Mouse (Mus musculus) frontal cortex, postnatal 14 days (tissue): ENCODE measurements at regions not wholly inside any gene's neighbourhood (a gene's known extent, or its start where the extent isn't known, plus 50 kb on each side); places are given as distances from the start of the nearest gene placed in this dataset.
A peak's percentile ranks its signal among the peaks of the same experiment; 100 is the strongest.
"Not testable (repeated sequence)": the region's sequence is repeated elsewhere in the genome, so short reads cannot be mapped to it uniquely, and the experiment has no call there.

ENCODE experiments used
- DNase-seq, 2 experiments: peaks; one replicate each; pipeline ENCODE4 v3.0.0; 2022; ENCODE audit warnings: low spot score in 2 of 2

DNA sequence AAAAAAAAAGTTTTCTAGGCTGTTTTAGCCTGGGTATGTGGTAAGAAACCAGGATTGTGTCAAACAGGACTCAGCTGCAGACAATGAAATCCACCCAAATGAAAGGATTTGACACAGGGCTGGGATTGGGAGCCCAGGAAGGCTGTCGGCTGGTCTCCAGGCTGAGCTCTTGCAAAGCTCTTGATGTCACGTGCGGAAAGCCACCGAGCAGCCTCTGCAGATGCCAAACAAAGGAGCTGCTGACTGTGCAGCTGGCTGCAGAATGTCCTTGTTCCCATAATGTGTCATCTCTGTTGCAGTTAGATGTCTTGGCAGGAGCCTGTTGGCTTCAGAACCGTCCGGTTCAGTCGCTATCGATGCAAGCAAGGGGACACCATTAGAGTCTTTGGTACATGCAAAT lies 56.1 kb downstream of the Bbs10 start:
- peak in 1 of 2 experiments; percentile 24 for DNase-seq

DNA sequence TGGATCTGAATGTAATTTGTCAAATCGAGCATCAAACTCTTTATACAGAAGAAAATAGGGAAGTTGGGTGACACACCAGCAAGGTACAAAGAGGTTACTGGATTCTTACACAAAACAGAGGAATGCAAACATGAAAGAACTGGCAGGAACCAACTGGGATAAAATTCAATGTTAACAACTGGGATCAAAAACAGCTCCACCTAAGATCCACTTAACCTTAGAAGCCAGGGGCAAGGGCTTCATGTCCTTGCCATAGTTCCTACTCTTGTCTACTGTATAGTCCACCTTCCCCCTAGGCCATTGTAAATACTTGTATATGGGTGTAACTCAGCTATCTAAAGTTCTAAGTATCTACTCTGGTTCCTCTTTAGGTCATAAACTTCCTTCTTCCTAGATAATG lies 59.9 kb downstream of the Bbs10 start:
- not testable (repeated sequence) for DNase-seq

DNA sequence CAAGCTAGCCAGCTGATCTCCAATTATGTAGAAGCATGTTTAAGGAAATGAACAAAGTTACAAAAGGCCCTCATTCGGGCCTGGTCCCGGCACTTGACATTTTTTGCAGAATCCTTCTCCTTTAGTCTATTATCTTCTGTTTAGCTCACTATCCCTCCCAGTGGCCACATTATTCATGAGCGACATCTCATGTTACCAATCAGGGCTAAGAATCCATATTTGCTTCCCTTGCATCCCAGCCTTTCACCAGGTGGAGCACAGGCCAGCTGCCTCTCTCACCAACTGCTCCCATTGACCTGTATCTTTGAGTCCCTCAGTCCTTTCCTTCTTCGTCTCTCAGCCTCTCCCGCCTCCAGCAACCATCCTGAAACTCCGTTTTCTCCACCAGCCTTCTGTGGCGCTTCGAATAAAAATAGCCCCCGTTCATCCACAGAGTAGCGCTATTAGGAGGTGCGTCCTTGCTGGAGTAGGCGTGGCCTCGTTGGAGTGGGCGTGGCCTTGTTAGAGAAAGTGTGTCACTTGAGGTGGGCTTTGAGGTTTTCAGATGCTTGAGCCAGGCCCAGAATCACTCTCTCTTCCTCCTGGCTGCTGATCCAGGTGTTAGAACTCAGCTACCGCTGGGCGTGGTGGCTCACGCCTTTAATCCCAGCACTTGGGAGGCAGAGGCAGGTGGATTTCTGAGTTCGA lies 63.4 kb downstream of the Bbs10 start:
- no peak for DNase-seq

DNA sequence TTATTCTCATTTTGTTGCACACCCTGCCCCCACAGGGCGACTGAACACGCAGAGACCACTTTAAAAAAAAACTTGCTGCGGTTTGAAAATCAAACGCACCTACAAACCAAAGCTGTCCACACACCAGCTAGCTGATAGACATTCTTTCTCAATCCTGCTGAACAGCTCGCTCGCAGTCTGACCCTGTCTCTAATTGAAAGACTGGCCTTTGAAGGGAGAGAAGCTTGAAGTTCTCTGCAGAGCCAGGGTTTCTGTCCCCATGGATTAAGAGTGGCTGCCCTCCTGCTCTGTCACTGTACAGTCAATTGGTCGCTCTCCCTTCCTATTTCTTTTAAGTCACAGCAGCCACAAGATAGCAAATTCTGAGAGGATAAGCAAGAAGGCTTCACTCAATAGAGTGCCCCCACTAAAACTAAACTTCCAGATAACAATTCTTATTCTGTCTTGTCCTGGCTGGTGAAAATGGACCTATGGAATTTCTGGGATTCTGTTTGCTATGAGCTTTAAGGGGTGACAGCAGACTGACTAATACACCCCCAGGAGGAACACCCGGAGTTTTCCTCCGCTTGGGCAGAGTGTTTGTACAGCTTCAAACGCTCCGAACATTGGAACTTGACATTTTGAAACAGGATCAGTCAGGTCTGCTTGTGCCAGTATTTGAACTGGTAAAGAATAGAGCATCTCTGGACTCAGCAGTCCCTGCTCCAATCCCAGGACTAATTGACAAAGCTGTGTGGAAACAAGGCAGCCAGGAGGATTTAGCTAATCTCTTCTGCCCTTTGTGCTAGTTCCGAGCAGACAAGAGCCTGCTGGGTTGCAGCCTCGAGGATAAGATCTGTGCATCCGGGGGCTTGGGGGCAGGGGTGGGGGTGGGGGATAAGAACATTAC lies 65.5 kb downstream of the Bbs10 start:
- DNase-seq, result no peak

DNA sequence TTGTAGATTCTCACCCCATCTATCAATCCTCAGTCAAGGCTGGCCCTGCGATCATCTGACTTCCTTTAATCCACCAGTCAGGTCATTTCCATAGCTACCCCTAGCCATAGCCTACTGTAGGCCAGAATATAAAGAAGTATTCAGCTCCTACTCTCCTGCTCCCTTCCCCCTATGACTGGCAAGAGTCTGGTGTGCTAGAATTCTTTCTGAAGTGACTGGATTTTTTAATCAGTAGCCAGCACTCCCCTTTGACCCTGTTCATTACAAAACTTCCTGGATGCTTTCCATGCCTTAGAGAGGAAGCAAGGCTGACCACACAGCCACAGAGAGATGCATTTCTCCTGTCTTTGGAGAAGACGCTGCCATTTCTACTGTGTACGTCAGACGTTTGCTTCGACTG lies 66.5 kb downstream of the Bbs10 start:
- no peak for DNase-seq

DNA sequence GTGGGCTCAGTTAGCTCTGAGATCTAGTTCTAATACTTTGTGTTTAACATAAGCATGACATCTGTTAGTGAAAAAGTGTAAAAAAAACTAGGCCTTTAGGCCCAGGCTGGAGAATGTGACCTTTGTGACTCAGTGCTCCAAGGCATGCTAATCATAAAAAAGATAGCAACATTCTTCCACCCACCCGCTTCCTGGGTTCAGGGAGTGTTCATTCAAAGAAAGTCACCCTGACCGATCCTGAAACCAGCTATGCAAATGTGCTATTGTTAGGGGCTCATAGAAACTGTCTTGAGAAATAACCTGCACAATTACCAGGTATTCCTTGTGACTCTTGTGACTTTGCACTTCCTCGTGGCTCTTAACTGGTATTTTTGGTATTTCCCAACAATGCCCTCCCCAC lies 70.6 kb downstream of the Bbs10 start:
- not testable (repeated sequence) for DNase-seq

DNA sequence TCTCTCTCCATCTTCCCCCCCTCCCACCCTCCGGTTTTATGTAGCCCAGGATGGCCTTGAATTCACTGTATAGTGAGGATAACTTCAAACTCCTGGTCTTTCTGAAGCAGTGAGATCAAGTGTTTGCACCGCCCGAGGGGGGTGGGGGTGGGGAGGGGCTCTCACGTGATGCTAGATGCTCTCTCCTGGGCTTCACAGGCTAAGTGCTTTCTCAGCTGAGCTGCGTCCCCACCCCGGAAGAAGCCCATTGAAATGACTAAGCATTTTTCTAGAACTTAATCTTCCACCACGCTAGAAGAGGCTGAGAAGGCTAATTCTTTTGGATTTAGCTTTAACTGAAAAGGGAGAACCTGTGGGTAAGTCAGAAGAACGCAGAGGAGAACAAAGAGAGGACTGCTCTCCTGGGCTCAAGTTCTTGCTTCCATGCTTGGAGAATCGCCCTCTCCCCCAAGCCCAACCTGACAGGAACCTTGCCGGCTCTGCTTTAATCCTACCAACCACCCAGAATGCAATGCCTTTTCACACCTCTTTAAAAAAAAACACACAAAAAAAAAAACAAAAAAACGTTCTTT lies 79.7 kb downstream of the Bbs10 start:
- DNase-seq, result no peak

DNA sequence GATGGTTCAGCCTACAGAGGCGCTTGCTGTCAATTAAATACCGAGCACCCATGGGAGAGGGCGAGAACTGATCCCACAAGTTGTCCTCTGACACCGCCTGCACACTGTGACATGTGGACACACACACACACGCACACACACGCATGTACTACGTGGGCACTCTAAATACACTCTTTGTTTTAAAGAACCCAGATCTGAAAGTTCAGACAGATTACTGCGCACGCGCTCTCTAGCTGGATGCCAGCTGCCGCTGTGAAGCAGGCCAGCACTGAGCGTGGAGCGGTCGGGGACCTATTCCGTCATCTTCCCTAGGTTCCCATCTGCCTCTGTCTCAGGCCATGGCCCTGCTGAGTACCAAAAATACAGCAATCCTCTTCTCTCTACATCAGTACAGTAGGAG lies 83.2 kb downstream of the Bbs10 start:
- peak in 1 of 2 experiments; percentile 32 for DNase-seq

DNA sequence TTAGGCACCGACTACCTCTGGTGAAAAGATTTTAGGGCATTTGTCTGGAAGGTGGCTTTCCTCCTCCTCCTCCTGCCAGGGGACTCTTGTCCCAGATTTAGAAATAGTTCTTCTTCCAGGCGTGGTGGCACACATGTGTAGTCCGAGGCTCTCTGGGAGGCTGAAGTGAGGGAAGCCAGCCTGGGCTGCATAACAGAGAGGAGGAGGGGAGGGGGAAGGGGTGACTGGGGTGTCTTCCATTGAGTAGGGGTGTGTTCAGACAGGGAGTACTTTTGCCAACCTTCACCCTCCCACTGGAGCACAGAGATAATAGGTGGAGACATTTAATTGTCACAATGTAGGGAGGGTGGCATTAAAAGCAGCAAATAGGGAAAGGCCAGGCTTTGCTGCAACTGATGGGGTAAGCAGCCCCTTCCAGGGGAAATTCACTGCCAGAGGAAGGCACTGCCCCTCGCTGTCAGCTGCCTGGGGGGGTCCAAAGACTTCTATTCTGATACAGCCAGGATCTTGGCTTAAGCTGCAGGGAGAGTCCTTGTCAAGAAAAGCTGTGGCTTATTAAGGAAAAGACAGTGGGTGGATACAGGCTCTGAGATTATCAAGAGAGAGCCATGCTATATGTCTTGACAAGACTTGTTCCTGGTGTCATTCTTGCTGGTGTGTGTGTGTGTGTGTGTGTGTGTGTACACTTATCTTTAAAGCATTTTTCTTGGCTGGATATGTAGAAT lies 83.9 kb downstream of the Bbs10 start:
- DNase-seq, result peak in 1 of 2 experiments; percentile 29

DNA sequence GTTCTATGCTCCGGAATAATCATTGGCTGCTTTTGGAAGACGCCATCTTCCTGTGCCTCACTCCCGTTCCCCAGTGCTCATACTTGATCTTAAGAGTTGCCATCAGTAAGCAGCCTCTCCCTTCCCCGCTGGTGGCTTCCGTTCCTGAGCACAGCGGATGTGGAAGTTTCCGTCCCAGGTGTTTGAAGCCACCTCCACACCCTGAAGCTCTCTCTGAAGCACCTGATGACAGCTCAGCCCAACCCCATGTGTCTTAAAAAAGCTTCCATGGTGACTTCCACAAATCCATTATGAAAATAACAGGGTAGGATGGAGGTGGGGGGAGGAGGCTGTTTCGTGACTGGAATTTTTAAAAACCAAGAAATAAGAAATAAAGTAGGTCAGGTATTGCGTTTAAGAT lies 87.1 kb downstream of the Bbs10 start:
- DNase-seq, result no peak

DNA sequence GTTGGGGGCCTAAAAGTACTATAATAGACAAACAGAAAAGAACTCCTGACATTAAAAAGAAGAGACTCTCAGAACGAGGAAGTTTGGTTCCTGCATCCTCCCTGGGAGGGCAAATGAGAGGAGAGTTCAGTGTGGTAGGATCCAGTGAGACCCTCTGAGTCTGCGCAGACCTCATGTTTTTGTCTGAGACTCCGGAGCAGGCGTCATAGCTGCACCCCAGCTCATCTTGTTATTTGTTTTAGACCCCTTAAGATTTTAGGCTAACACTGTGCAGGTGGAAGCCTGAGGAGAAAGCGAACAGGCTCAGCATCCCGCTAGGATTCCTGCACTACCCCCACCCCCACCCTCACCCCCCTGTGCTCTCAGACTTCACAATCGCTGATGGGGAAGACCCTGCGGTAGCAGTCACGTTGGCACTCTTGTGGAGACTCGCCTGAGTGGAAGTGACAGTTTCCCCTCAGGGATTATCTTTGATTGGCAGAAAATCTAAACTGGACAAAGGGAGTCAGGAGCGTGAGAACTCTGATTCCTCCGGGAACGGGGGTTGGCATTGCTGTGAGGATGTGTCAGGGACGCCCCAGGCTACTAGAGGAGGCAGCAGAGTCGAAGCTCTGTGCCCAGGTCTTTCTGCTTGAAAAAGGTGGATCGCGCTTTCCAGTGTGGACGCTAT lies 85.0 kb upstream of the Nap1l1 start:
- DNase-seq, result no peak

DNA sequence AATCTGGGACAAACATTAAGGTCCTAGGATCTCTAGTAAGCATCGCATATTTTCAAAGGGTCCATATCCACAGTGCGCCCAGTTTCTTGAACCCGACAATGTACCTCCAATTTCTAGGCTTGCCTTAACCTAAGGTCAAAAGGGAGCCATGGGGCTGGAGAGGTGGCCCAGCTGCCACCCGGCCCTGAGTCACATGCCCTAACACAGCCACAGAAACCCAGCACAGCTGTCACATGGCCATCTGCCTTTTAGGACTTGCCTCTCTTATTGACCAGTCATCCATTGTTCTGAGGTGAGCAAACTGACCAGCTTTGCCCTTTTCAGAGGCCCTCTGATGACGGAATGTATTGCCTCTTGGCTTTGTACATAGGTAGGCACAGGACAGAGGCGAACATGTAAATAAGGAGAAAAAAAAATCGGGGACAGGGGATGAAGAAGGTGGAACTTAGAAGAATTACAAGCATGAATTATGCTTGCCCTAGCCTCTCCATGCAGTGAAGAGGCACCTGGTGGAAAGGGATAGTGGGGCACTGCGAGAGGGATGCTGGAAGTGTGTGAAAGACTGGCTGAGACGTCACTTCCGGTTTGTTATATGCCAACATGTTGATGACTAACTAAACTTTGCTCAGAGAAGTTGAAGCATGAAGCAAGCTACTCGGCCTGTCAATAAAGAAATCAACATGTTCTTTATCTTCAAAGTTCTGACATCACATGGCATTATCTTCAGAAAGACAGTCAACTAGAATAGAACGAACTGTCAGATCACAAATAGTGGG lies 84.3 kb upstream of the Nap1l1 start:
- no peak for DNase-seq

DNA sequence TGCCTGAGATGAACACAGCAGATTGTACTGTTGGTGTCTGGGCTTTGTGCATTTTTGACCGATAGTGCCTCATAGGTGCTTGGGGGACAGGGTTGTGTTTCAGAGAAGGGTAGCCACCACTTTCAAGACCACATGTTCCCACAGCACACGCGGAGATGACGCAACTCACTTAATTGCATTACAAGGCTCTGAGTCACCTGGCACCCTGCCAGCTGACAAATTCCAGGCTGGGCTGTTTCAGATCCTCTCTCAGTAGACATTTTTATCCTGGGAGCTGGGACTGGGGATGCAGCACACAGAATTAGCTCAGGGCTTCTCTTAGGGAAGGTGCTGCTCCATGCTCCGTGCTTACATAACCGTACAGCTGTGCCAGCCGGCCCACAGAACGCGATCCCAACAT lies 83.1 kb upstream of the Nap1l1 start:
- peak; percentile 77 to 81 for DNase-seq

DNA sequence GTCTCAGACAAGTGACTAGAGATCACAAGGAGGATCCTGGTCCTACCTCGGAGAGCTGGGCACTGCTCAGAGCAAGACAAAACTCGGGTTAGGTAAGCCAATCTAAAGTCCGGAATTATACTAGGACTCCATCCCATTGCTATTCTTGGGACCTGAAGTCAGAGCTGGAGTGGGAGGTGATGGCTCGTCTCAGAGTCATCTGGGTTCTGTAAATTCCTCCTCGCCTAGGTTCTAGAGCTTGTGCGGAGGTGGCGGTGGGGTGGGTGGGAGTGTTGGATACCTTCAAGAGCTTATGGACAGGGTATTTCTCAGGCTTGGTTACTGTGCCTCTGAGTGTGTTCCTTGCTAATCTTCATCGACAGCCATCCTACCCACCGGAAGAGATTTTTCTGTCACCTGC lies 78.6 kb upstream of the Nap1l1 start:
- DNase-seq, result no peak

DNA sequence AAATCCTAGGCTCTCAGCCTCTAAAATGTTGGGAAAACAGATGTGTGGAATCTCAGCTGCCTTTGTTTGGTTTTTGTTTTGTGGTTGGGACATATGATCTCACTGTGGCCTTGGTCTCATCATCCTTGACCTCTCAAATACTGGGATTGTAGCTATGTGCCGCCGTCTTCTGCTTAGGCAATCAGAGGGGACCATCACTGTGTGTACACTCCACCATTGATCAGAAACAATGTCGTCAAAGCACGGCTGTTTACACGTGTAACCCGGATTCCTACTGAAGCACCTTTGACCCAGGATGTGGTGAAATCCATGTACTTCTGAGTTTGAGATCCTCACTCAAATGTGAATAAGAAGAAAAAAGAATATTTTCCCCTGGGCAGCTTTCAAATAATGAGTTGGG lies 68.0 kb upstream of the Nap1l1 start:
- no peak for DNase-seq

DNA sequence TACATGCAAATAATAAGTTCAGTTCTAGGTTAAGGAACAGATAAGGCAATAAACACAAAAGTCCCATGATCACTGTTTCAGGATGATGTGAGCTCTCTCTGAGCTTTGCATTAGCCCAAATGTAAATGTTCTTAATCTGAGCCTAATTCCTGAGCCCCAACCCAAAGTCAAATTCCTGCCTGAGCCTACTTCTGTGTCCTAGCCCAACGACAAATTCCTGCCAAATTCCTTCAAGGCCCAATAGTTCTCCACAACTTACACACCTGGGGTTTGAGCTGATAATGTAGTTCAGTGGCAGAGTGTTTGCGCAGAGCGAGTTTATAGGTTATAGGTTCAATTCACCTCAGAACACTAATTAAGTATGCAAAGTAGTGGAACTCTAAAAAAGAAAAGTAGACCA lies 64.1 kb upstream of the Nap1l1 start:
- no peak for DNase-seq

DNA sequence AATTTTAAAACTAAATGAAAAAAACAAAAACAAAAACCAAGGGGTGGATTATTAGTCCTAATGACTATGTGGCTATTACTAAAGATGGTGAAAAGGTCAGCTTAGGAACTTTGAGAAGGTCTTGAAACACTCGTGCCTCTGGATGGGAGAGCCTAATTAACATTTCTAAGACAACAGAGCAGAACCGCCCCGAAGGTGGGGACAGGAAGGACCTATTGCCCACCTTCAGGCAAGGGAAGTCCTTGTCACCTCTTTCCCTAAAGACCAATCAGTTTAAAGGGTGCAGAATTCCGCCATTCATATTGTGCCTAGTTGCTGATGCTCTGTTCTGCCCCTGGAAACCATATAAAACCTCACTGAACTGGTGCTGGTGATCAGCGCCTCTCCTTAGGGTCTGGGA lies 63.5 kb upstream of the Nap1l1 start:
- no peak for DNase-seq

DNA sequence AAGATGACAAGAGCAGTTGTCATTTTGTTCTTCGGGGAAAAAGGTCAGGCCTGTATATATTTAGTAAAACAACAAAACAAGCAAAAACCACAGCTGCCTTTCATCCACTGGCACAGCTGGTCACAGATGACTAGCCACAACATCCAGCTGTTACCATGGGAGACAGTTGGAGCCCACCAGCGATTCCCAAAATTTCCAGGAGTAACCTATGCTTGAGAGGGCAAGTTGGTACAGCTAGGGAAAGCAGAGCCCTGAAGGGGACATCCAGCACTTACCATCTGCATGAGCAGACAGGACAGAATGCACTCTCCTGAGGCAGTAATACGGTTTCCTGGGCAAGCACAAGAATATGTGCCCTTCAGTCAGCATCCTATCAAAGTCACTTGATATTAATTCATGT lies 62.9 kb upstream of the Nap1l1 start:
- no peak for DNase-seq

DNA sequence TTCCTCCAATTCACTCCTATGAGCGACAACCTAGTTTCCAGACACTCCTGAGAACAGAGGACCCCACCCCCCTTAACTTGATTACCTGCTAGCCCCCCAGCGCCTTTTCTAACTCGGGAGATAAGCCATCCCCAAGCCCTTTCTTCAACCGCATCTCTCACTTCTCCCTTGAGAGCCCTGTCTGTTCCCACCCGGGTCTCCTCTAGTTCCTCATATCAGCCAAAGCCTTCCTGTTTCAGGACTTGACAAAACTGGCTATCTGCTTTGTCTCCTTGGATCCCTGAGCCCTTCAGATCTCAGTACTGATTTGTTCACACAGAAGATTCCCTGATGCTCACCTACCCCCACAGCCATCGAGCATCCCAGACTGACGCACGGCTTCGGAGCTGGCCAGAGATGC lies 61.5 kb upstream of the Nap1l1 start:
- no peak for DNase-seq

DNA sequence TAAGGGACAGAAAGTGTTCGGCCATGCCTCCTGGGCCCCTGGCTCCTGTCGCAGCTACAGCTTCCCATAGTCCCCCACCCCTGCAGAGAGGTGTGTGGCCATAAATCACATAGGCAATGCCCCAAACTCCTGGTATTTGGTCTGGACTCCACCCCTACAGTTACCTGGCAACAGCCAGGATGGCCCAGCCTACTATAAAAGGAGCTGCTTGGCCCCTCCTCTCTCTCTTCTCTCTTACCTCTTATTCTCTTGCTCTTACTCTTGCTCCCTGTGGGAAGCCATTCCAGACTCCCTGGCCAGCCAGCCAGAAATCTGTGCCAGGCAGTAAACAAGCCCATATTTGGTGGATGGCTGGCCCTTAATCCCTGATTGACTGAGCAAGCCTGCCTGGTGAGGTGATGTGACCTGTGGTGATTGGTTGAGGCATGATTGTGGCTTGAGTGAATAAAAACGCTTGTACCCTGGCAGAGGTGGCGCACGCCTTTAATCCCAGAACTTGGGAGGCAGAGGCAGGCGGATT lies 56.4 kb upstream of the Nap1l1 start:
- DNase-seq, result no peak
